Mouse (Mus musculus): Measurements from ENCODE around the gene Mfap1b. TPM values are rescaled to one million over a fixed set of nuclear protein-coding genes. Genes with fewer than 3 reads are reported as not detected.
"Not testable (repeated sequence)": the region's sequence is repeated elsewhere in the genome, so short reads cannot be mapped to it uniquely, and the experiment has no call there.

Mfap1b gene
- polyA plus RNA-seq, 1 experiment from 2014 or later = 53.8 TPM

DNA sequence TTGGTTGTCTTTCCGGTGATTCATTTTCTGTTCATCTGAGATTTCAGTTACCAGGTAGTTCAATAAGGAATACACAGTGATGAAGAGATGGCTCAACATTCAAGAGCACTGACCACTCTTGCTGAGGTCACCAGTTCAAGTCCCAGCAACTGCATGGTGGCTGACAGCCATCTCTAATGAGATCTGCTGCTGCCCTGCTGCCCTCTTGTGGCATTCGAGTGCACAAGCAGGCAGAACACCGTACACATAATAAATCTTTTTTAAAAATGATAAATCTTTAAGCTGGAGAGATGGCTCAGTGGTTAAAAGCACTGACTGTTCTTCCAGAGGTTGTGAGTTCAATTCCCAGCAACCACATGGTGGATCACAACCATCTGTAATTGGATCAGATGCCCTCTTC is 6.6 kb upstream of the Mfap1b start:
- no peaks in the 10 kb centered on the region for H3K9me3 ChIP-seq (ENCODE audit: control insufficient read depth, low read depth, low read length)
- H3K27me3 ChIP-seq (ENCODE audit: control insufficient read depth, insufficient read depth, low read length) = no peaks in the 10 kb centered on the region
- H3K4me1 ChIP-seq (ENCODE audit: control insufficient read depth, insufficient read depth, low read length) = no peaks in the 10 kb centered on the region
- no peaks in the 10 kb centered on the region for H3K36me3 ChIP-seq (ENCODE audit: control insufficient read depth, insufficient read depth, low read length)
- H3K9ac ChIP-seq (replicated peaks; ENCODE audit: low read depth, low read length) = no peak overlapping the region
- no peak overlapping the region for H3K27ac ChIP-seq (ENCODE audit: low read length)
- 57% methylated on average over 3 of the region's 3 CpGs for WGBS
- no peak overlapping the region for H3K4me3 ChIP-seq (ENCODE audit: low read depth, low read length)
- no peak for ATAC-seq (ENCODE audit: insufficient number of reproducible peaks, insufficient read depth, low FRiP score, low read depth)
- no peak overlapping the region for H3K4me2 ChIP-seq (replicated peaks; ENCODE audit: low read depth, low read length)

DNA sequence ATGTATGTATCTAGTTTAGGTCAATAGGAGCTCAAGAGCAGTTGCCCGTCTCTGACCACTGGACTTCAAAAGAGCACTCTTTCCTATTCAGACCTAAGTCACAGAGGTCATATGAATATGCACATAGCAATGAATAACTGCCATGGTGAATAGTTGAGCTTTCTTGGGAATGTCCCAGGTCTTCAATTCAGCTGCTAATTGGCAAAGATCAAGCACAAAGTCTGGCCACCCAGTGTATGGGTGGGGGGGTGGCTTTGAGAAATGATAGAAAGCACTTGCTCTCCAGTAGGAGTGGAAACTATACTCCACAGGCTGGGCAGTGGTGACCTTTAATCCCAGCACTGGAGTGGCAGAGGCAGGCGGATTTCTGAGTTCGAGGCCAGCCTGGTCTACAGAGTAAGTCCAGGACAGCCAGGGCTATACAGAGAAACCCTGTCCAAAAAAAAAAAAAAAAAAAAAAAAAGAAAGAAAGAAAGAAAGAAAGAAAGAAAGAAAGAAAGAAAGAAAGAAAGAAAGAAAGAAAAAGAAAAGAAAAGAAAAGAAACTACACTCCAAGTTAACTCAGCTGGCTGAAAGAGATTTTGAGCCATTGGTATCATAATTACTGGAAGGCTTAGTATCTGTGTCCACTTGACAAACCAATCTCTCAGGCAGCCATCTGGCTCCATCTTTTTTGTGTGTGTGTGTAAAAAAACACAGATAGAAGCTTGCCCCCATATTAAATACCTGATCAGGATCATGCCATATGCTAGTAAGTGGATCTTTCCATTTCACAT is 3.8 kb upstream of the Mfap1b start:
- H3K4me1 ChIP-seq (ENCODE audit: control insufficient read depth, insufficient read depth, low read length) = no peaks in the 10 kb centered on the region
- no peak overlapping the region for H3K4me2 ChIP-seq (replicated peaks; ENCODE audit: low read depth, low read length)
- H3K27ac ChIP-seq (ENCODE audit: low read length) = no peak overlapping the region
- H3K9ac ChIP-seq (replicated peaks; ENCODE audit: low read depth, low read length) = no peak overlapping the region
- H3K36me3 ChIP-seq (ENCODE audit: control insufficient read depth, insufficient read depth, low read length) = no peaks in the 10 kb centered on the region
- ATAC-seq (ENCODE audit: insufficient number of reproducible peaks, insufficient read depth, low FRiP score, low read depth) = no peak
- no peaks in the 10 kb centered on the region for H3K27me3 ChIP-seq (ENCODE audit: control insufficient read depth, insufficient read depth, low read length)
- H3K9me3 ChIP-seq (ENCODE audit: control insufficient read depth, low read depth, low read length) = no peaks in the 10 kb centered on the region
- H3K4me3 ChIP-seq (ENCODE audit: low read depth, low read length) = no peak overlapping the region
- 85% methylated on average over 3 of the region's 3 CpGs for WGBS

DNA sequence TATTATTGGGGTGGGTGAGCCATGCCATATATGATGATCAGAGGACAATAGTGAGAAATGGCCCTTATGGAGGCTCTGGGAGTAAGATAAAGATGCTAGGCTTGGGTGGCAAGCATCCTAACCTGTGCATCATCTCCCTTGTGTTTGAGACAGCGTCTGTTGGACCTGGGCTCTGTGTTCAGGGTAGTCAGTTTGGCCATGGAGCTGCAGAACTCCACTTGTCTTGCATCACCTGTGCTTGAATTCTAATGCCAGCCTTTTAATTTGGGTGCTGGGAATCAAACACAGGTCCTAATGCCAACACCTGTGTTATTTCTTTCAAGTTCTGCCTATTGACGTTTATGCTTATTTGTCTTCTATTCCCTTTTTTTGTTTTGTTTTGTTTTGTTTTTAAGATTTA is 1.4 kb upstream of the Mfap1b start:
- WGBS = 94% methylated on average over 2 of the region's 2 CpGs

DNA sequence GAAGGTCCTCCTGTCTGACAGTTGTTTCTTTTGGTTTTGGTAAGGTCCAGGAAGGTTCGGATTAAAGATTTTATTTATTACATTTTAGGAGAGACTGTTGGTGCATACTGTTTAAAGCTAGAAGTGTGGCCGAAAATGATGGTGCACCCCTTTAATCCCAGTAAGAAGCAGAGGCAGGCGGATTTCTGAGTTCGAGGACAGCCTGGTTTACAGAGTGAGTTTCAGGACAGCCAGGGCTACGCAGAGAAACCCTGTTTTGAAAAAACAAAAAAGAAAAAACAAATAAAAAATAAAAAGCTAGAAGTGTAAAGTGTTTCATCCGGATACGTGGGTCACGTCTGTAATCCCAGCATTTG is 291 bp upstream of the Mfap1b start:
- Histone ChIP-seq H3K4me1 (ENCODE audit: control insufficient read depth, insufficient read depth, low read length) (no peaks in the 10 kb centered on the region), H3K4me3 (ENCODE audit: low read depth, low read length) (peak overlapping the region; percentile 45), H3K36me3 (ENCODE audit: control insufficient read depth, insufficient read depth, low read length) (no peaks in the 10 kb centered on the region), H3K27ac (ENCODE audit: low read length) (no peak overlapping the region), H3K27me3 (ENCODE audit: control insufficient read depth, insufficient read depth, low read length) (no peaks in the 10 kb centered on the region), H3K4me2 (replicated peaks; ENCODE audit: low read depth, low read length) (peak overlapping the region; percentile 35), H3K9me3 (ENCODE audit: control insufficient read depth, low read depth, low read length) (no peaks in the 10 kb centered on the region), H3K9ac (replicated peaks; ENCODE audit: low read depth, low read length) (no peak overlapping the region)
- no peak for ATAC-seq (ENCODE audit: insufficient number of reproducible peaks, insufficient read depth, low FRiP score, low read depth)
- WGBS = 33% methylated on average over 8 of the region's 8 CpGs

More for the DNA sequence above, 1.4 kb upstream of the Mfap1b start:
- not testable (repeated sequence) for H3K27me3 ChIP-seq (ENCODE audit: control insufficient read depth, insufficient read depth, low read length); H3K4me2 ChIP-seq (replicated peaks; ENCODE audit: low read depth, low read length); H3K27ac ChIP-seq (ENCODE audit: low read length); H3K36me3 ChIP-seq (ENCODE audit: control insufficient read depth, insufficient read depth, low read length); H3K4me3 ChIP-seq (ENCODE audit: low read depth, low read length); H3K9me3 ChIP-seq (ENCODE audit: control insufficient read depth, low read depth, low read length); H3K4me1 ChIP-seq (ENCODE audit: control insufficient read depth, insufficient read depth, low read length); ATAC-seq (ENCODE audit: insufficient number of reproducible peaks, insufficient read depth, low FRiP score, low read depth); H3K9ac ChIP-seq (replicated peaks; ENCODE audit: low read depth, low read length)

DNA sequence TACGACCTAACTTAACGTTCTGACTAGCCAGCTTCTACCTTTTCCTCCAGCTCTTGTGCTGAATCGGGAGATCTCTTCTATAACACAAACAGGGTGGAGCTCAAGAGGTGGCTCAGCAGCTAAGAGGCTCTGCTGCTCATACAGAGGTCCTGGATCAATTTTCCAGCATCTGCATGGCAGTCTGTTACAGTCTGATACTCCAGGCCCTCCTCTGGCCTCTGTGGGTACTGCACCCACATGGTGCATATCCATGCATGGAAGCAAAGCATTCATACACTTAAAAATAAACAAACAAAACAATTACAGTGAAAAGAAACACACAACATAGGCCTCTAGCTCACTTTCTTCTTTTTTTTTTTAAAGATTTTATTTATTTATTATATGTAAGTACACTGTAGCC is 1.1 kb downstream of the Mfap1b start:
- not testable (repeated sequence) for H3K4me1 ChIP-seq (ENCODE audit: control insufficient read depth, insufficient read depth, low read length); H3K9ac ChIP-seq (replicated peaks; ENCODE audit: low read depth, low read length); ATAC-seq (ENCODE audit: insufficient number of reproducible peaks, insufficient read depth, low FRiP score, low read depth); H3K27me3 ChIP-seq (ENCODE audit: control insufficient read depth, insufficient read depth, low read length); H3K4me3 ChIP-seq (ENCODE audit: low read depth, low read length); H3K27ac ChIP-seq (ENCODE audit: low read length); H3K9me3 ChIP-seq (ENCODE audit: control insufficient read depth, low read depth, low read length); H3K36me3 ChIP-seq (ENCODE audit: control insufficient read depth, insufficient read depth, low read length); H3K4me2 ChIP-seq (replicated peaks; ENCODE audit: low read depth, low read length)
- 95% methylated on average over 3 of the region's 3 CpGs for WGBS

DNA sequence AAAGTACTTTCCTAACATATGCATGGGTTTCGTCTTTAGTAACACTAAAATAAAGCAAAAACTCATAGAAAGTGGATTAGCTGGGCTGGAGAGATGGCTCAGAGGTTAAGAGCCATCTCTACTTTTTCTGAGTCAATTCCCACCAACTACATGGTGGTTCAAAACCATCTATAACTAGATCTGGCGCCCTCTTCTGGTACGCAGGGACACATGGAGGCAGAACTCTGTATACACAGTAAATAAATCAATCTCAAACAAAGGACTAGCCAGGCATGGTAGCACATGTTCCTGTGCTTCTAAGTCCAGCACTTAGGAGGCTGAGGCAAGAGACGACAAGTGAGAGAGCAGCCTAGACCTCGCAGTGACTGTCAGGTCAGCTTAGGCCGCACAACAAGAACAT is 4.9 kb downstream of the Mfap1b start:
- H3K9ac ChIP-seq (replicated peaks; ENCODE audit: low read depth, low read length); H3K36me3 ChIP-seq (ENCODE audit: control insufficient read depth, insufficient read depth, low read length); H3K27me3 ChIP-seq (ENCODE audit: control insufficient read depth, insufficient read depth, low read length); H3K27ac ChIP-seq (ENCODE audit: low read length); H3K4me2 ChIP-seq (replicated peaks; ENCODE audit: low read depth, low read length); H3K4me3 ChIP-seq (ENCODE audit: low read depth, low read length); H3K9me3 ChIP-seq (ENCODE audit: control insufficient read depth, low read depth, low read length); H3K4me1 ChIP-seq (ENCODE audit: control insufficient read depth, insufficient read depth, low read length); ATAC-seq (ENCODE audit: insufficient number of reproducible peaks, insufficient read depth, low FRiP score, low read depth): not testable (repeated sequence)
- WGBS = 43% methylated on average over 1 of the region's 6 CpGs

DNA sequence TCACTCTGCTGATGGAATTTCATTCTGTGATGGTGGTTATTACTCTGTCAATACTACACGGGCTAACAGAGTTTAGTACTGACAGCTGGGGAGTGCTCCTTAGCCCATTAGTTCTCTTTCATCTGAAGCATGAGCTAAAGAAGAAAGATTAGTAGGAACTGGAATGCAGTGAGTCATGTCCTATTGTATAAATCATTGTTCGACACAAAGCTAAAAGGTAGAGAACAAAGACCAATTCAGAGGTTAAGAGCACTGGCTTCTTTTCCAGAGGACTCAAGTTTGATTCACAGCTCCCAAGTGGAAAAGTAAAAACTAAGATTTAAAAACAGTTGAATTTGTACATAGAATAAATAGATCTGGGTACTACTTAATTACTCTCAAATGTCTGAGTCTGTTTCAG is 13.8 kb downstream of the Mfap1b start:
- no peak for ATAC-seq (ENCODE audit: insufficient number of reproducible peaks, insufficient read depth, low FRiP score, low read depth)
- Histone ChIP-seq H3K27me3 (ENCODE audit: control insufficient read depth, insufficient read depth, low read length) (no peaks in the 10 kb centered on the region), H3K9me3 (ENCODE audit: control insufficient read depth, low read depth, low read length) (no peaks in the 10 kb centered on the region), H3K4me3 (ENCODE audit: low read depth, low read length) (no peak overlapping the region), H3K36me3 (ENCODE audit: control insufficient read depth, insufficient read depth, low read length) (no peaks in the 10 kb centered on the region; the same call in 1 of the 2 replicates), H3K4me2 (replicated peaks; ENCODE audit: low read depth, low read length) (no peak overlapping the region), H3K4me1 (ENCODE audit: control insufficient read depth, insufficient read depth, low read length) (peaks cover 12% of the 10 kb centered on the region; the same call in 1 of the 2 replicates), H3K9ac (replicated peaks; ENCODE audit: low read depth, low read length) (no peak overlapping the region), H3K27ac (ENCODE audit: low read length) (no peak overlapping the region)
- WGBS = 42% methylated on average over 2 of the region's 2 CpGs

DNA sequence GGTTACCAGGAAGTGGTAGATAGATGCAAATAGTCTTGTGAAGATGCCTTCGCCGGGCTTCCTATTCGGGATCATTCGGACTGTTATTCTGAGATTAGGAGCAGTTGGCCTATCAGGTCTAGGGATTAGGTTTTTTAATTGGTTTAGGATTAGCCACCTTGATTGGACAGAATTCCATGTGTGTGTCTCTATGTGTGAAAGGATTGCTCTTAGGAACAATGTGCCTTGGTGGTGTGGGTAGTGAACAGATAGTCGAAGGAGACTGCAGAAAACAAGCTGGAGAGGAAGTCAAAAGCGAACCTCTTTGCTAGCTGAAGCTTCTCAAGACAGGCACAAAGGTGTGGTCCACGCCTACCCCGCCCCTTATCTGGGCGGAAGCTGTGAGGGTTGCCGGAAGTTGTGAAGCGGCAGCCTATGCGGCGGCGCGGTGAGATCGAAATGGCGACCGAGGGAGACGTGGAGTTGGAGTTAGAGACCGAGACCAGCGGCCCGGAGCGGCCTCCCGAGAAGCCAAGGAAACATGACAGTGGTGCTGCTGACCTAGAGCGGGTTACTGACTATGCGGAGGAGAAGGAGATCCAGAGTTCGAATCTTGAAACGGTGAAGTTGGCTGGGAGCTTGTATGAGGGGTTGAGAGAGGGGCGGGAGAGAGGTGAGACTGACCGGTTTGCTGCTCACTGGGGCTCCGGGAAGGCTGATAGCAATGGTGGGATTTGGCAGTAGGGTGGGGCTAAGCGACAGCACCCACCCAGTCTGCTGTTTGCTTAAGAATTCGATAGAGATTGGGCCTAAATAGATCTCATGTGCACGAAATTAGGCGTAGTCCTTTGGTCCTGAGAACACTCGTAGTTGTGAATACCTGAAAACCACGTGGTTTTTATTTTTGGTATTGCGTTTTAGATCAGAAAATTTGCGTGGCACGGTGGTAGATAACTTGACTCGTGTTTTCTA is 16.9 kb downstream of the Mfap1b start, which contains the start of gene Serinc4:
Gene Serinc4, minus strand, starts transcription at position 90 of the 951 bp plus-strand sequence.
- no peaks in the 10 kb centered on the region for H3K9me3 ChIP-seq (ENCODE audit: control insufficient read depth, low read depth, low read length)
- ATAC-seq (ENCODE audit: insufficient number of reproducible peaks, insufficient read depth, low FRiP score, low read depth) = peak; percentile 91
- 4% methylated on average over 41 of the region's 41 CpGs for WGBS
- H3K9ac ChIP-seq (replicated peaks; ENCODE audit: low read depth, low read length) = peak within 1 kb of the TSS; percentile 41
- H3K27ac ChIP-seq (ENCODE audit: low read length) = peak within 1 kb of the TSS; percentile 76
- no peaks in the 10 kb centered on the region for H3K27me3 ChIP-seq (ENCODE audit: control insufficient read depth, insufficient read depth, low read length)
- peak within 1 kb of the TSS; percentile 70 for H3K4me3 ChIP-seq (ENCODE audit: low read depth, low read length)
- peaks cover 12% of the 10 kb centered on the region; the same call in 1 of the 2 replicates for H3K4me1 ChIP-seq (ENCODE audit: control insufficient read depth, insufficient read depth, low read length)
- peak within 1 kb of the TSS; percentile 47 for H3K4me2 ChIP-seq (replicated peaks; ENCODE audit: low read depth, low read length)
- H3K36me3 ChIP-seq (ENCODE audit: control insufficient read depth, insufficient read depth, low read length) = peaks cover 14% of the 10 kb centered on the region
